Mouse (Mus musculus) neural tube, embryonic 14.5 days (tissue): Measurements from ENCODE around the gene Prss37. TPM values are rescaled to one million over a fixed set of nuclear protein-coding genes. Genes with fewer than 3 reads are reported as not detected.
A peak's percentile ranks its signal among the peaks of the same experiment; 100 is the strongest.

Source experiments
- ATAC-seq: fragments of 200-750 bp; cut with Nextera tagmentation; 2 replicates; pipeline ENCODE4 v1.8.0; 2017; ENCODE audit warnings: low read depth, mild to moderate bottlenecking, moderate TSS enrichment, moderate library complexity
- H3K27ac ChIP-seq: fragments of 300-500 bp; sonication (generic); 2 replicates; pipeline ENCODE4 v1.5.1; 2014; ENCODE audit warnings: low read depth, mild to moderate bottlenecking, control low read depth, low read length, moderate library complexity, mixed read lengths
- H3K27me3 ChIP-seq: fragments of 300-500 bp; sonication (generic); 2 replicates; pipeline ENCODE4 v1.6.1; 2014; ENCODE audit warnings: low read length; ENCODE audit not compliant: control insufficient read depth, insufficient read depth
- H3K36me3 ChIP-seq: fragments of 300-500 bp; sonication (generic); 2 replicates; pipeline ENCODE4 v1.6.1; 2014; ENCODE audit warnings: low read length, mixed read lengths; ENCODE audit not compliant: control insufficient read depth, insufficient read depth
- H3K4me1 ChIP-seq: fragments of 300-500 bp; sonication (generic); 2 replicates; pipeline ENCODE4 v1.6.1; 2014; ENCODE audit warnings: low read length; ENCODE audit not compliant: control insufficient read depth, insufficient read depth
- H3K4me2 ChIP-seq: fragments of 300-500 bp; sonication (generic); 2 replicates; pipeline ENCODE4 v1.6.1; 2014; ENCODE audit warnings: mild to moderate bottlenecking, low read depth, low read length, control low read depth
- H3K4me3 ChIP-seq: fragments of 300-500 bp; sonication (generic); 2 replicates; pipeline ENCODE4 v1.5.1; 2014; ENCODE audit warnings: low read depth, low read length, control low read depth, mixed read lengths
- H3K9ac ChIP-seq: fragments of 300-500 bp; sonication (generic); replicated peaks from 2 replicates; pipeline ENCODE4 v1.6.1; 2014; ENCODE audit warnings: low read depth, mild to moderate bottlenecking, control low read depth, low read length, mixed read lengths
- H3K9me3 ChIP-seq: fragments of 300-500 bp; sonication (generic); 2 replicates; pipeline ENCODE4 v1.6.1; 2016; ENCODE audit warnings: low read length; ENCODE audit not compliant: control insufficient read depth
- WGBS: fragments of 180-500 bp; shearing (Covaris S2); extraction: QIAGEN DNeasy Blood & Tissue Kit; methylation state at CpG from one replicate; pipeline ENCODE4 v1.1.7; 2014; 5-methylcytosine and 5-hydroxymethylcytosine counted together
- polyA plus RNA-seq: library from polyadenylated mRNA; unstranded; fragments of >200 nt; fragmentation: Nextera tagmentation; extraction: Ambion mirVana; gene quantifications from 2 replicates; pipeline ENCODE4 v1.2.1, GENCODE M21; 2014

The Prss37 gene
- polyA plus RNA-seq: not detected in 2 replicates

DNA sequence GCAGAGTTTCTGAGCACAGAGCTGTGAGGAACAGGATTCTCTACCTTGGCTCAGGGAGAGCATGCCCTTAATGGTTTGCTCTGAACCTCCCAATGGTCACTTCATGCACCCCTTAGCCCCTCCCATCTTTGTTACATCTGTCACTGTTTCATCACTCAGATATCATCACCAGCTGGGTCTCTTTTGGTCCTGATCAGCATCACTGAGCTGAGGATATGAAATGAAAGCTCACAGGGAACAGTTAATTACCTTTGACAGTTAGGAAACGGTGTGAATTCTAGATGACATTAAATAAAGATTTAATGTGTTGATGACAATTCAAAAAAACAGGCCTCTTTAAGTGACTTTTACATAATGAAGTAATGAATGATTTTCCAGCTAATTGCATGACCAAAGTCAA, at the start of gene Prss37:
Gene Prss37, minus strand, starts transcription at position 101 of the 400 bp plus-strand sequence.
- Histone ChIP-seq H3K9me3 (no peaks in the 10 kb centered on the region), H3K4me3 (no peak within 1 kb of the TSS), H3K4me2 (no peak within 1 kb of the TSS), H3K27ac (no peak within 1 kb of the TSS), H3K9ac (no peak within 1 kb of the TSS), H3K27me3 (no peaks in the 10 kb centered on the region), H3K4me1 (no peaks in the 10 kb centered on the region), H3K36me3 (no peaks in the 10 kb centered on the region)
- no peak for ATAC-seq
- 59% methylated on average over 1 of the region's 1 CpGs for WGBS

GRCm38 (mm10) chr6:40554950-40555349, 35.6 kb upstream of the Prss37 start, which contains the start of gene Olfr461:
TSS of gene Olfr461 (minus strand) at chr6:40555050.
- 89% methylated on average over 2 of the region's 2 CpGs for WGBS
- no peak for ATAC-seq
- Histone ChIP-seq H3K4me3 (no peak within 1 kb of the TSS), H3K36me3 (no peaks in the 10 kb centered on the region), H3K4me1 (no peaks in the 10 kb centered on the region), H3K27ac (no peak within 1 kb of the TSS), H3K9ac (no peak within 1 kb of the TSS), H3K27me3 (no peaks in the 10 kb centered on the region), H3K9me3 (no peaks in the 10 kb centered on the region), H3K4me2 (no peak within 1 kb of the TSS)

GRCm38 (mm10) chr6:40544690-40545089, 25.4 kb upstream of the Prss37 start:
- ATAC-seq: no peak
- H3K4me3 ChIP-seq: no peak overlapping the region

GRCm38 (mm10) chr6:40493229-40493628, 26.1 kb downstream of the Prss37 start, which contains the start of gene Tas2r108:
TSS of gene Tas2r108 (plus strand) at chr6:40493529.
- 90% methylated on average over 3 of the region's 3 CpGs for WGBS
- Histone ChIP-seq H3K4me2 (no peak within 1 kb of the TSS), H3K27me3 (no peaks in the 10 kb centered on the region), H3K4me3 (no peak within 1 kb of the TSS), H3K9me3 (no peaks in the 10 kb centered on the region), H3K27ac (no peak within 1 kb of the TSS), H3K4me1 (no peaks in the 10 kb centered on the region), H3K36me3 (no peaks in the 10 kb centered on the region), H3K9ac (no peak within 1 kb of the TSS)
- ATAC-seq: no peak

More at GRCm38 (mm10) chr6:40544690-40545089, 25.4 kb upstream of the Prss37 start:
- no peak overlapping the region for H3K9ac ChIP-seq
- H3K27me3 ChIP-seq: no peaks in the 10 kb centered on the region
- H3K4me1 ChIP-seq: no peaks in the 10 kb centered on the region
- no peaks in the 10 kb centered on the region for H3K9me3 ChIP-seq
- H3K4me2 ChIP-seq: no peak overlapping the region
- no peaks in the 10 kb centered on the region for H3K36me3 ChIP-seq
- H3K27ac ChIP-seq: no peak overlapping the region
- WGBS: 85% methylated on average over 10 of the region's 10 CpGs

DNA sequence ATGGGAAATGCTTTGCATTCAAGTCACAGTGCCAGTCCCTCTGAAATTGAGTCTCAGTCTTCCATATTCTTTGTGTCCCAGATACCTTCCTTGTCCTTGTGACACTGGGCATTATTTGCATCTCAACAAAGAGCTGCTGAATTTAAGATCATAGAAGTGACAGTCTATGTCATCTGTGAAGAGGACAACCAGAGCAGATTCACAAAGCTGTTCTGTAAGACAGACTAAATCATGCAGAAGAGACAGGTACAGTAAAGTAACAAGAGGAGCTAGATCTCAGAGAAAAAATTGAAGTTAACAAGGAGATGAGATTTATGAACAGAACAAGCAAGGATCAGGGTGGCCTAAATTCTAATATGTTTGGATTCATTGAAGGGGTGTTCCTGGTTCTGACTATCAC, 28.4 kb downstream of the Prss37 start, which contains the start of gene Tas2r137:
Gene Tas2r137, plus strand, starts transcription at position 301 of the 400 bp plus-strand sequence.
- Histone ChIP-seq H3K4me3 (no peak within 1 kb of the TSS), H3K36me3 (no peaks in the 10 kb centered on the region; the same call in 1 of the 2 replicates), H3K27me3 (no peaks in the 10 kb centered on the region), H3K27ac (no peak within 1 kb of the TSS), H3K9ac (no peak within 1 kb of the TSS), H3K4me1 (no peaks in the 10 kb centered on the region), H3K4me2 (no peak within 1 kb of the TSS), H3K9me3 (no peaks in the 10 kb centered on the region)
- no peak for ATAC-seq

DNA sequence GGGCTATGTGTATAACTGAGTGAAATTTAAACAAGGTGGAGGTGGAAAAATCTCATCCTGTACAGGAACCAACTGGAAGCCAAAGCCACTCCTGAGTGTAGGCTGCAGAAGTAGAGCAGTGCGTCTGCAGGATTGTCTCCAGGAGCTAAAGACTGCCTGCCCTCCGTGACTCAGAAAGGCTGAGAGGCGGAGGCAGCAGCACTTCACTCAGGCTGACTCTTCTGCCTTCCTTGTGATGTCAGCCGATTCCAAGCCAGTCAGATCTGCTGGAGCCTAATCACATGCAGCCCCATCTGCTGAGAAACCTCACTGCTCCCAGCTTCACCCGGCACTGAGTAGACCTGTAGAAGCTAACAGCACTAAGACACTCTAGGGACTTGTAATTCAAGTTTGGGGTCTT, 37.0 kb downstream of the Prss37 start:
- no peak overlapping the region for H3K4me2 ChIP-seq
- H3K9me3 ChIP-seq: no peaks in the 10 kb centered on the region
- no peaks in the 10 kb centered on the region for H3K4me1 ChIP-seq
- no peak for ATAC-seq
- H3K27ac ChIP-seq: no peak overlapping the region
- no peak overlapping the region for H3K4me3 ChIP-seq
- no peak overlapping the region for H3K9ac ChIP-seq
- peaks cover 31% of the 10 kb centered on the region for H3K36me3 ChIP-seq
- no peaks in the 10 kb centered on the region for H3K27me3 ChIP-seq
- 89% methylated on average over 5 of the region's 5 CpGs for WGBS

DNA sequence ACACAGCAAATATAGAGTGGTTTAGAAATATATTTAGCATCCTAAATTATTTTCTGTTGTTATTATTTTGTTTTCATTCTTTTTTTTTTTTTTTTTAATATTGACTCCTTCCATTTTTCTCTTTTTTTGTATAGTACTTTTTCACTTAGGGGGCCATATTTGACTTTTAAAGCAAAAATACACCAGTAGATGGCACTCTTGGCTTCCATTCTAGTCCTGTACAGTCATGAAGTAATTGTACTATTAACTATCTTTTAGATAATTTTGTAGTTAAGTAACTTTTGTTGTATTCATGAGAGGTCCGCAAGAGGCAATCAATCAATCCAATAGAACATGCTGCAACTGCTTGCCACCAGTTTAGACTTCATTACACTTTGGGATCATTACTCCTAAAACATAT, 39.6 kb downstream of the Prss37 start:
- 89% methylated on average over 1 of the region's 1 CpGs for WGBS
- Histone ChIP-seq H3K9ac (no peak overlapping the region), H3K4me2 (no peak overlapping the region), H3K36me3 (peaks cover 49% of the 10 kb centered on the region), H3K27me3 (no peaks in the 10 kb centered on the region), H3K27ac (no peak overlapping the region), H3K9me3 (no peaks in the 10 kb centered on the region), H3K4me3 (no peak overlapping the region), H3K4me1 (no peaks in the 10 kb centered on the region)
- ATAC-seq: no peak

GRCm38 (mm10) chr6:40476132-40476531, 43.2 kb downstream of the Prss37 start:
- Histone ChIP-seq H3K9me3 (no peaks in the 10 kb centered on the region), H3K4me3 (no peak overlapping the region), H3K36me3 (peaks cover 32% of the 10 kb centered on the region), H3K9ac (no peak overlapping the region), H3K4me1 (peaks cover 8% of the 10 kb centered on the region; the same call in 1 of the 2 replicates), H3K27ac (no peak overlapping the region), H3K27me3 (no peaks in the 10 kb centered on the region), H3K4me2 (no peak overlapping the region)
- 94% methylated on average over 4 of the region's 4 CpGs for WGBS
- ATAC-seq: no peak

DNA sequence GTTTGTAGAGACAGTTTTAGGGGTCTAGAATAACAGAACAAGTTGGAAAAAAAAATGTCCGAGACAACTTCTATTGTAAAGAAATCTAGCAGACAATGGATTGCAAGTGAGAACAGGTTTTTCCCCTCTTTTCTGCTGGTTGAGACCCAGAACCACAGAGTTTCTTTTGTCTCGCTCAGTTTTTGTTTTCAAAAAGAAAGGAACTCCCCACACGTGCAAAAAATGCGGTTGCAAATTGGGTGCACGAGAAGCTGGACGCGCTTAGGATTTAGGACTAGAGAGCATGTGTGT, 47.6 kb downstream of the Prss37 start:
- peak overlapping the region; percentile 79 for H3K4me2 ChIP-seq
- H3K9me3 ChIP-seq: no peaks in the 10 kb centered on the region
- H3K4me1 ChIP-seq: peaks cover 8% of the 10 kb centered on the region; the same call in 1 of the 2 replicates
- peak overlapping the region; percentile 88 for H3K27ac ChIP-seq
- no peaks in the 10 kb centered on the region for H3K27me3 ChIP-seq
- H3K36me3 ChIP-seq: peaks cover 17% of the 10 kb centered on the region; the same call in 1 of the 2 replicates
- peak overlapping the region; percentile 78 for H3K4me3 ChIP-seq
- no peak for ATAC-seq
- H3K9ac ChIP-seq: peak overlapping the region; percentile 80
- under 1% methylated on average over 7 of the region's 7 CpGs for WGBS
